Mouse (Mus musculus): ENCODE results near the gene Stxbp2.
"Not testable (repeated sequence)": the region's sequence is repeated elsewhere in the genome, so short reads cannot be mapped to it uniquely, and the experiment has no call there.

Stxbp2 gene

GRCm38 (mm10) chr8:3630647-3631477 is at the start of gene Stxbp2:
Gene Stxbp2, plus strand, starts transcription at chr8:3630955.
- DNase-seq: peak; percentile 91 to 94

- DNase-seq: not testable (repeated sequence)
These were observed 48.8 kb upstream of the Stxbp2 start for GRCm38 (mm10) chr8:3581961-3582360.

GRCm38 (mm10) chr8:3586452-3586851 is 44.3 kb upstream of the Stxbp2 start:
- no peak for DNase-seq

- DNase-seq: no peak
These were observed 43.8 kb upstream of the Stxbp2 start, which contains the start of gene Camsap3 for GRCm38 (mm10) chr8:3586993-3587390. Gene Camsap3, plus strand, starts transcription at chr8:3587293.

GRCm38 (mm10) chr8:3587391-3588257 is 43.1 kb upstream of the Stxbp2 start:
- peak; percentile 84 to 92 for DNase-seq

GRCm38 (mm10) chr8:3588258-3588633 is 42.5 kb upstream of the Stxbp2 start:
- peak in 1 of 2 experiments; percentile 27 for DNase-seq

- DNase-seq: peak; percentile 20 to 68
These were observed 37.3 kb upstream of the Stxbp2 start for GRCm38 (mm10) chr8:3593470-3593869.

- DNase-seq: no peak
These were observed 36.3 kb upstream of the Stxbp2 start for GRCm38 (mm10) chr8:3594466-3594865.

GRCm38 (mm10) chr8:3598054-3598453 is 32.7 kb upstream of the Stxbp2 start:
- DNase-seq: no peak

GRCm38 (mm10) chr8:3599219-3599618 is 31.5 kb upstream of the Stxbp2 start:
- DNase-seq: no peak

- peak; percentile 29 to 40 for DNase-seq
These were observed 30.4 kb upstream of the Stxbp2 start for GRCm38 (mm10) chr8:3600401-3600800.

GRCm38 (mm10) chr8:3603439-3603838 is 27.3 kb upstream of the Stxbp2 start:
- DNase-seq: no peak

GRCm38 (mm10) chr8:3606593-3606992 is 24.2 kb upstream of the Stxbp2 start:
- peak in 1 of 2 experiments; percentile 61 for DNase-seq

GRCm38 (mm10) chr8:3607822-3608221 is 22.9 kb upstream of the Stxbp2 start:
- no peak for DNase-seq

GRCm38 (mm10) chr8:3609046-3609815 is 21.5 kb upstream of the Stxbp2 start:
- DNase-seq: peak; percentile 53 to 59

GRCm38 (mm10) chr8:3609816-3610150 is 21.0 kb upstream of the Stxbp2 start:
- DNase-seq: peak; percentile 77 to 83

- DNase-seq: peak; percentile 99
These were observed 9.4 kb upstream of the Stxbp2 start, which contains the start of the genes Xab2 and Pet100 for GRCm38 (mm10) chr8:3621199-3621970. Gene Xab2, minus strand, starts transcription at chr8:3621316. Gene Pet100, plus strand, starts transcription at chr8:3621548.

GRCm38 (mm10) chr8:3622119-3622518 is 8.6 kb upstream of the Stxbp2 start:
- DNase-seq: no peak

GRCm38 (mm10) chr8:3625445-3625844 is 5.3 kb upstream of the Stxbp2 start, which contains the start of gene Pcp2:
Gene Pcp2, minus strand, starts transcription at chr8:3625545.
- no peak for DNase-seq

GRCm38 (mm10) chr8:3626971-3627370 is 3.8 kb upstream of the Stxbp2 start:
- no peak for DNase-seq

- peak; percentile 45 to 71 for DNase-seq
These were observed 2.7 kb upstream of the Stxbp2 start for GRCm38 (mm10) chr8:3628014-3628413.

GRCm38 (mm10) chr8:3631478-3631875 is 722 bp downstream of the Stxbp2 start:
- DNase-seq: peak in 1 of 2 experiments; percentile 57

Data from kidney, postnatal 36 days (tissue).